Mouse (Mus musculus): ENCODE results near the gene Ifnk. TPM values are rescaled to one million over a fixed set of nuclear protein-coding genes. Genes with fewer than 3 reads are reported as not detected.

The Ifnk gene
- total RNA-seq, 1 experiment from 2014 or later = not detected

GRCm38 (mm10) chr4:35177926-35178645 lies 26.2 kb downstream of the Ifnk start:
- no peak for ATAC-seq (replicated peaks; ENCODE audit: low read depth, poor library complexity, severe bottlenecking)

GRCm38 (mm10) chr4:35187617-35188326 lies 35.9 kb downstream of the Ifnk start:
- ATAC-seq (replicated peaks; ENCODE audit: low read depth, poor library complexity, severe bottlenecking) = 0 out of 2 replicates have a peak, but pooled peaks have one; percentile 5

GRCm38 (mm10) chr4:35189794-35190193 lies 37.9 kb downstream of the Ifnk start:
- no peak for ATAC-seq (replicated peaks; ENCODE audit: low read depth, poor library complexity, severe bottlenecking)

GRCm38 (mm10) chr4:35192725-35193124 lies 40.9 kb downstream of the Ifnk start:
- ATAC-seq (replicated peaks; ENCODE audit: low read depth, poor library complexity, severe bottlenecking) = no peak

GRCm38 (mm10) chr4:35201700-35202099 lies 49.8 kb downstream of the Ifnk start:
- ATAC-seq (replicated peaks; ENCODE audit: low read depth, poor library complexity, severe bottlenecking) = peak; percentile 52; the same call in 1 of the 2 replicates

Other genes starting within 250 kb of the Ifnk start
- 3.0 and 3.4 TPM in 2 replicates for gene Mob3b, start 5.4 kb downstream of the Ifnk start, total RNA-seq (2017)
- gene C9orf72, start 74.1 kb downstream of the Ifnk start, total RNA-seq (2017) = 6.9 and 10.7 TPM in 2 replicates